Mouse (Mus musculus) C2C12 (cell line): ENCODE measurements around the gene Lonrf2.

ENCODE experiments used
- CEBPB ChIP-seq: IDR thresholded peaks from one replicate; pipeline ENCODE4 v1.6.1; 2011; ENCODE audit warnings: low read depth, mild to moderate bottlenecking, control low read depth, moderate library complexity
- CTCF ChIP-seq: IDR thresholded peaks from one replicate; pipeline ENCODE4 v1.5.1; 2011; ENCODE audit not compliant: control insufficient read depth, insufficient read depth, insufficient read length
- USF1 ChIP-seq: IDR thresholded peaks from one replicate; pipeline ENCODE4 v1.6.1; 2011; ENCODE audit warnings: low read depth, mild to moderate bottlenecking, control low read depth, moderate library complexity

GRCm38 (mm10) chr1:38834899-38835298 lies 1.6 kb downstream of the Lonrf2 start:
- TF ChIP-seq CTCF (no peak), USF1 (no peak), CEBPB (no peak)
